Mouse (Mus musculus) brown adipose tissue, adult 24 weeks (tissue): Measurements from ENCODE around the gene Ralgapa2. TPM values are rescaled to one million over a fixed set of nuclear protein-coding genes. Genes with fewer than 3 reads are reported as not detected.

Source experiments
- H3K27ac ChIP-seq: fragments of 200-500 bp; replicated peaks from 2 replicates; pipeline ENCODE4 v1.5.1; 2012; ENCODE audit warnings: low read depth, mild to moderate bottlenecking, low read length
- H3K4me1 ChIP-seq: fragments of 200-500 bp; 2 replicates; pipeline ENCODE4 v1.6.1; 2012; ENCODE audit warnings: low read length, mixed read lengths; ENCODE audit not compliant: control insufficient read depth, insufficient read depth, insufficient read length
- H3K4me3 ChIP-seq: fragments of 200-500 bp; 2 replicates; pipeline ENCODE4 v1.5.1; 2012; ENCODE audit warnings: low read depth, mild to moderate bottlenecking, low read length, moderate library complexity; ENCODE audit not compliant: insufficient read depth
- polyA plus RNA-seq: library from polyadenylated mRNA; stranded (reverse); fragments of >200 nt; gene quantifications from 2 replicates; pipeline ENCODE4 v1.2.4, GENCODE M21; 2012; ENCODE audit not compliant: missing spikeins, insufficient read depth, insufficient read length

The Ralgapa2 gene
- polyA plus RNA-seq, 1 experiment = 40.7 TPM

- Histone ChIP-seq H3K4me3 (no peak overlapping the region), H3K27ac (no peak overlapping the region), H3K4me1 (no peaks in the 10 kb centered on the region)
Observed at GRCm38 (mm10) chr2:146426321-146426720, 85.8 kb downstream of the Ralgapa2 start.

DNA sequence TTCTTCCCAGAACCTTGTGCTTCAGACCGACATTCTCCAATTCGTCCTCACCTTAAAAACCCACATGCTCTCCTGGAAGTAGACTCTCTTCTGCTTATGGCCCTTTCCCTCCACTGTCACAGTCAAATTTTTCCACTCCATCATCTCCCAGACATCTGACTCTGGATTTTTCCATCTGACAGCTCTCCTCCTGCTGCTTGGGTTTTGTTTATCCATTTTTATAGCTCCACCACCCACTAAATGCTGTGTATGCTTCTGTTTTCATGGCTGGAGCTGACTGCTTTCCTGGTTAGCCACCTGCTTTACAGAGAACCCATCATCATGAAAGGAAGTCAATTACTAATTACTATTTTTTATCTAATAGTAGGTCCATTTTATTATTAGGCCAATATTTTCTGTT lies 86.9 kb downstream of the Ralgapa2 start:
- Histone ChIP-seq H3K4me1 (no peaks in the 10 kb centered on the region), H3K27ac (no peak overlapping the region), H3K4me3 (no peak overlapping the region)

DNA sequence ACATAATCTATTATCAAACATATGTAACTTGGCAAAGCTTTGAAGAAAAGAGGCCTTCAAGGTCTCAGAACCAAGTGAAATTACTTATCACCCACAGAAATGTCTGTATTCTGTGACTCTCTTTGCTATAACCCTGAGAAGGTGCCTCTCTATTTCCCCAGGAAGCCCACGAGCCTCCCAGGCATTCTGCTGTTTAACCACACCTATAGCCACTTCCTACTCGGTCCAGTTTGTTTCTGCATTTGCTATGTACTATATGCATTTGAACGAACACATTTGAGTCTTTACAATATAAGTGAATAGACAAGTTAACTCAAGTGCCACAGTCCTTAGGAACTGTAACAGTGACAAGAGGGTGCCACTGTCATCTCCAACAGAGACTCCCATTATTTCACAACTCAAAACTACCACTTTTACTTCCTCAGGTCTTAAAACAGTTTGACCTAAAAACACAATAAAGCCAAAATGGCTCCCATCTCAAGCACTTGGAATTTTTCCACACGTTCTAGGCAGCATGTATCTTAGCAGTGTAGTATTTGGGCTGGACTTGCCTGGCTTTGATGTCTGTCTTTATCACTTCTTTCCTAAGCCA lies 88.3 kb downstream of the Ralgapa2 start:
- H3K27ac ChIP-seq = no peak overlapping the region
- H3K4me3 ChIP-seq = no peak overlapping the region
- H3K4me1 ChIP-seq = no peaks in the 10 kb centered on the region

DNA sequence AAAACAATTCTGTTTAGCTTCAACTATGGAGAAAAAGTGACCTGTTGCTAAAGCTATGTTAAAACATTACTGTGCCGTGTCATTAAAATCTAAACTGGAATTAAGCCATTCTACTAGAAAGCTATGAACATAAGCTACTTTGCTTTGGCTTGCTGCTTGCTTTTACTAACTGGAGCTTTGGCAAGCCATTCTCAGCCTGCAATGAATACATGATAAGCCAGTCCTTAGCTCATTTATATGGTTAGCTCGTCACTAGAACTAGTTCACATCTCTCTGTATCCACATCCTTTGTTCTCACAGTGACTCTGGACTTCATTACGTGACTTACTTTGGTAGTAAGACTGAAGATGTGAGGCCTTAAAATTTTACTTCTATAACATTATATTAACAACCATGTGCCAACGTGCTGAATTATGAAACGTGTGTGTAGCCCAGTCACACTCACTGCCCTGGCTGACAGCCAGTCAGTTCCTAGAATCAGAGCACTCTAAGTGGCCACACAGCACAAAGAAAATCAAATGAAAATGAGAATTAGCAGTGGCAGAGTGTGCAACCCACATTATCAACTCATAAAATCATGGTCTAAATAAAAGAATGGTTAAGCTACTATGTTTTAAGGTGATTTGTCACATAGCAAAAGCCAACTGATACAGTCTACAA lies 89.0 kb downstream of the Ralgapa2 start:
- no peaks in the 10 kb centered on the region for H3K4me1 ChIP-seq
- no peak overlapping the region for H3K4me3 ChIP-seq
- no peak overlapping the region for H3K27ac ChIP-seq

DNA sequence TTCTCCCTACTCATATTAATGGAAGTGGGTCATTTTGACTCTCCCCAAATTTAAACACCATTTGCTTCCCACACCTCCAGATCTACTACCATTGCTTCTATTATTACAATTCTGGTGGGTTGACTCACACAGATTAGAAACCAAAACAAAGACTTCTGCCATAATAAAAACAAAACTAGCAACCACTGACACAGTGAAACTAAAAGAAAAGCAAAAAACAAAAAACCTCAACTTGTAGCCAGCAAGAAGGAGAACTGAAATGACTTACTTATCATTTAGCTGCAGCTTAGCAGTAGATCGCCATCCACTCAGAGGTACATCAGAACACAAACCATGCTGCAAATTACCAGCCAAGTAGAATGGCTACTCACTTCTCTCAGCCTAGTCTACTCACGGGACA lies 95.9 kb downstream of the Ralgapa2 start:
- Histone ChIP-seq H3K27ac (no peak overlapping the region), H3K4me1 (no peaks in the 10 kb centered on the region), H3K4me3 (no peak overlapping the region)

DNA sequence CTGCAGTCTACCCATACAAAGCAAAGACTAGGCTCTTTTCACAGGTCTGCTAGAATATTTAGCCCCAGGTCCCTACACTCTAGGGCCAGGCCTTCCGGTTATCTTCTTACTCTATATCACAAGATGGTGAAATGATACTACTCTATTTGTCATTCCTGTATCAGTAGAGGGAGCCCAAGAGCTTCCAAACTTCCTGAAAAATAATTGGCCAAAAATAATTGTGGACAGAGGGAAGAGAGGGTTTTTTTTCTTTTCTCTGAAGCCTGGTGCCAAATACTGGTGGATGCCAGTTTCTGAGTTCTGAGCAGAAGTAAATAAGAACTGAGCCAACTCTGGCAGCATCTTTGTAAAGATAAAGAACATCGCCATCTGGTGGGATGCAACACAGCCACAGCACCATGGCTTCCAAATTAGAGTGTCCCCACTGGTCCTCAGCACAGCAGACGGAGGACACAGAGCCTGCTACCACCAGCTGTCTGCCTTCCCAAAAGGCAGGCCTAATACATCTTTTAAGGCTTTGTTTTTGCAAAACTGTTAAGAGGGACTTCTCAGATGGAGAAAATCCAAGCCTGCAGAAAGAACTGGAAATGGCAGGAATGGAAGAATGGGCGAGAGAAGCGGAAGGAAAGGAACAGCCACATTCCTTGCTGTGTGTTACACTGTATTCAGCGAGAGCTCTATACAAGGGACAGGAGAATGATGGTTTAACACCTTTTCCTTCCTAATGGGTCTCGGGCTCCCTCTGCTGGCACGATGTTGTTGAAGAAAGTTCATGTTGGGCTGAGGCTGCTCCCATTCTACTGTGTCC lies 97.5 kb downstream of the Ralgapa2 start:
- Histone ChIP-seq H3K4me3 (no peak overlapping the region), H3K27ac (no peak overlapping the region), H3K4me1 (no peaks in the 10 kb centered on the region)

DNA sequence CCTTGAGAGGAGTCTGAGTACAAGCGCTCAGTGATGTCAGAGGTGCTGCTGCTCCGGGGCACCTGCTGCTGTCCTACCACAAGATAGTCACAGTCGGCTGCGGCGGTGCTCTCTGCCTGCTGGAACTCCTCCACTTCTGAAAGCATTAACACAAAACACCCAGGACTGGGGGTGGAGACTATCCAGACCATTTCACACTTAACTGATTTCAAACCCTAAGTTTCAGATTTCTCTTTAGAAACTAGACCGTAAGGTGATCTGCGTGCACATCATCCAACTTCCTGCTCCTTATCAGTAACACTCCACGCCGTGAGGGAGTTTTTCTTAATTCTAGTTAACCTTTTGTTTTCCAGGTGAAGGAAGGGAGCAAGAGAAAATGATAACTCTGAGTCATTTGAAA lies 99.4 kb downstream of the Ralgapa2 start:
- no peak overlapping the region for H3K27ac ChIP-seq
- no peak overlapping the region for H3K4me3 ChIP-seq
- H3K4me1 ChIP-seq = no peaks in the 10 kb centered on the region

GRCm38 (mm10) chr2:146411904-146412303 lies 100.2 kb downstream of the Ralgapa2 start:
- H3K27ac ChIP-seq = no peak overlapping the region
- no peak overlapping the region for H3K4me3 ChIP-seq
- no peaks in the 10 kb centered on the region for H3K4me1 ChIP-seq

GRCm38 (mm10) chr2:146407078-146407477 lies 105.1 kb downstream of the Ralgapa2 start:
- H3K4me3 ChIP-seq = no peak overlapping the region
- no peaks in the 10 kb centered on the region for H3K4me1 ChIP-seq
- no peak overlapping the region for H3K27ac ChIP-seq

GRCm38 (mm10) chr2:146401588-146401987 lies 110.6 kb downstream of the Ralgapa2 start:
- Histone ChIP-seq H3K4me3 (no peak overlapping the region), H3K27ac (no peak overlapping the region), H3K4me1 (no peaks in the 10 kb centered on the region)

DNA sequence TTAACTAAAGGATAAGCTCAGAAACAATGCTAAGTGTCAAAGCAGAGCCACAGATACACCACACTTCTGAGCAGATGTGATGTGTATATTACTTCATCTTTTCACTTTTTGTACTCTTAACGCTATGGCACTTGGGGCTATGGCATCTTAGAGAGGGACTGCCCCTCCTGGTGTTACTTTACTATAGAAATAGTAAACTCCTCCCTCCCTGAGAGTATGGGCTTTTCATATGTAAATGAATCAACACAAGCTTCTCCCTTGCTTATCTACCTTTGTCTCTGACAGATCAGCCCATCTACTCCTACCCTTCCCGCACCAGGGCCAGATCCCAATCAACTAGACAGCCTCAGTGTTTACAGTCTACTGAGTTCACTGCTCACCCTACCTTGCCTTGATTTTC lies 111.4 kb downstream of the Ralgapa2 start:
- Histone ChIP-seq H3K27ac (no peak overlapping the region), H3K4me3 (no peak overlapping the region), H3K4me1 (no peaks in the 10 kb centered on the region)

DNA sequence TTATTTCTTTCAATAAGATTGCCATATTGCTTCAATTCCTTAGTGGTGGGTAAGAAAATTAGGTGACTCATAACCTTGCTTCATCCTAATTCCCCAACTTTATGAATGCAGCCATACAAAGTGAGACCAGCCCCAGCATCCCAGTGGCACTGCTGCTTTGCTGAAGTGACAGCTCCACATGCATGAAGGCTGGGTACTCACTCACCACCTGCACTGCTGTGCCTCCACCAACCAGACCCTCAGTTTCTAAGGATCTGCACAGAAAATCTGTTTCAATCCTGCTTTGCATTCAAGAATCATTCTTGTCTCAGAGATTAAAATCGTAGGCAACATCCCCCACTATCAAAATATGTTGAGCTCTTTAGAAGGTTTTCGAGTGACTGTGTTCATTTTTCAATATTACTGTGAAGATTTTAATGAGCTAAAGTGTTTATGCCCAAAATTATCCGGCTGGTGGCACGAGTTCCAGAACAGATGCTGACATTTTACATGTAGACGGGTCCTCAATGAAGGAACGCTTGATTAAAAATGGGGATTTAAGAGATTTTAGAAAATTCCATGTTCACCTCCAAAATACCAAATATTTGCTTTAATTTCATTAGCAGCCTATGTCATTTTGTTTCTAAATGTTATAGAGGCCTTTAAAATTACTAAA lies 113.8 kb downstream of the Ralgapa2 start:
- Histone ChIP-seq H3K4me1 (no peaks in the 10 kb centered on the region), H3K27ac (no peak overlapping the region), H3K4me3 (no peak overlapping the region)

- H3K4me3 ChIP-seq = no peak overlapping the region
- H3K4me1 ChIP-seq = no peaks in the 10 kb centered on the region
- H3K27ac ChIP-seq = no peak overlapping the region
Observed at GRCm38 (mm10) chr2:146387211-146387610, 124.9 kb downstream of the Ralgapa2 start.

- no peaks in the 10 kb centered on the region for H3K4me1 ChIP-seq
- H3K27ac ChIP-seq = no peak overlapping the region
- no peak overlapping the region for H3K4me3 ChIP-seq
Observed at GRCm38 (mm10) chr2:146384582-146384981, 127.6 kb downstream of the Ralgapa2 start.

DNA sequence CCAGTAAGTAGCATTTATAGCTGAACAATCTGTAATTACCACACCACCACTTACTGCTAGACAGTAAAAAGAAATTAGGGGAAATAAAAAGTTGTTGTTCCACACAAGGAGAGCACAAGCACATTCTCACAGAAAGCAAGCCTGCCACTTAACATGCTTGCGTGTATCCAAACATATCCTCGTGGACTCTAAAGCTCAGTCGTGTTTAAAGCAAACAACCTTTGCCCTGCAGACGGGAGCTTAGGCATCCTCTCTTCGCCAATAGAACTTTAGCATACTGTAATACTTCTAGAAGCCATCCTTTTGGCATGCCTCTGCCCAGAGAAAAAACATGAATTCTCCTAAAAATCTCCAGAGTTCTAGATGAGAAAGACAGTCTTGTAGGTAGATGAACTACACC lies 135.9 kb downstream of the Ralgapa2 start:
- Histone ChIP-seq H3K27ac (no peak overlapping the region), H3K4me1 (no peaks in the 10 kb centered on the region), H3K4me3 (no peak overlapping the region)
